Mouse (Mus musculus) monocyte, adult 2 months (primary cell): ENCODE data around the gene Gm49340.
"Not testable (repeated sequence)": the region's sequence is repeated elsewhere in the genome, so short reads cannot be mapped to it uniquely, and the experiment has no call there.

Source experiments
- DNase-seq, 2 experiments: peaks; one replicate each; pipeline ENCODE4 v3.0.0; 2022; ENCODE audit warnings: low spot score in 2 of 2, low read depth in 1 of 2

Gm49340 gene

GRCm38 (mm10) chr11:73329442-73329841 is at the start of gene Gm49340, which contains the start of the genes Aspa and Spata22:
Gene Gm49340 (plus strand): TSS chr11:73329741.
Gene Aspa (minus strand): TSS chr11:73329596.
Gene Spata22 (plus strand): TSS chr11:73329741.
- DNase-seq, result no peak

- DNase-seq, result no peak
These were observed 48.8 kb upstream of the Gm49340 start for GRCm38 (mm10) chr11:73280710-73281109.

GRCm38 (mm10) chr11:73281528-73282027 is 48.0 kb upstream of the Gm49340 start:
- DNase-seq, result no peak

- DNase-seq, result no peak
These were observed 46.2 kb upstream of the Gm49340 start for GRCm38 (mm10) chr11:73283369-73283768.

GRCm38 (mm10) chr11:73283926-73284325 is 45.6 kb upstream of the Gm49340 start:
- DNase-seq, result no peak

- no peak for DNase-seq
These were observed 45.2 kb upstream of the Gm49340 start for GRCm38 (mm10) chr11:73284351-73284750.

- no peak for DNase-seq
These were observed 39.9 kb upstream of the Gm49340 start for GRCm38 (mm10) chr11:73289621-73290020.

GRCm38 (mm10) chr11:73303123-73303522 is 26.4 kb upstream of the Gm49340 start:
- DNase-seq, result no peak

- no peak for DNase-seq
These were observed 13.6 kb upstream of the Gm49340 start for GRCm38 (mm10) chr11:73315961-73316360.

- DNase-seq, result not testable (repeated sequence)
These were observed 11.0 kb upstream of the Gm49340 start for GRCm38 (mm10) chr11:73318581-73318980.

GRCm38 (mm10) chr11:73321064-73321463 is 8.5 kb upstream of the Gm49340 start:
- not testable (repeated sequence) for DNase-seq

GRCm38 (mm10) chr11:73323906-73324830 is 5.4 kb upstream of the Gm49340 start:
- DNase-seq, result no peak

- DNase-seq, result no peak
These were observed 3.1 kb upstream of the Gm49340 start for GRCm38 (mm10) chr11:73326485-73326886.

GRCm38 (mm10) chr11:73327361-73327760 is 2.2 kb upstream of the Gm49340 start:
- DNase-seq, result no peak

GRCm38 (mm10) chr11:73333357-73333756 is 3.8 kb downstream of the Gm49340 start:
- no peak for DNase-seq

- DNase-seq, result no peak
These were observed 7.4 kb downstream of the Gm49340 start for GRCm38 (mm10) chr11:73336919-73337318.

GRCm38 (mm10) chr11:73350483-73350882 is 20.9 kb downstream of the Gm49340 start, which contains the start of gene Olfr20:
Gene Olfr20 (plus strand): TSS chr11:73350783.
- no peak for DNase-seq

- no peak for DNase-seq
These were observed 41.4 kb downstream of the Gm49340 start, which contains the start of gene Olfr376 for GRCm38 (mm10) chr11:73370946-73371345. Gene Olfr376 (plus strand): TSS chr11:73371246.

- no peak for DNase-seq
These were observed 65.8 kb downstream of the Gm49340 start for GRCm38 (mm10) chr11:73395374-73395773.

- DNase-seq, result no peak
These were observed 70.0 kb downstream of the Gm49340 start, which contains the start of gene Olfr1 for GRCm38 (mm10) chr11:73399514-73399913. Gene Olfr1 (minus strand): TSS chr11:73399614.
